Mouse (Mus musculus) heart, postnatal 4 days (tissue): ENCODE measurements at regions not wholly inside any gene's neighbourhood (a gene's known extent, or its start where the extent isn't known, plus 50 kb on each side); places are given as distances from the start of the nearest gene placed in this dataset.

Source experiments
- DNase-seq: peaks from one replicate; pipeline ENCODE4 v3.0.0; 2021

GRCm38 (mm10) chr2:148292442-148292841 lies 102.7 kb upstream of the Sstr4 start:
- no peak for DNase-seq

- DNase-seq: peak; percentile 18
These were observed 102.2 kb upstream of the Sstr4 start for GRCm38 (mm10) chr2:148292895-148293294.

GRCm38 (mm10) chr2:148300879-148301278 lies 94.3 kb upstream of the Sstr4 start:
- no peak for DNase-seq

GRCm38 (mm10) chr2:148312255-148312654 lies 82.9 kb upstream of the Sstr4 start:
- DNase-seq: no peak

GRCm38 (mm10) chr2:148320896-148321295 lies 74.2 kb upstream of the Sstr4 start:
- no peak for DNase-seq

GRCm38 (mm10) chr2:148325362-148325761 lies 69.8 kb upstream of the Sstr4 start:
- DNase-seq: no peak

- DNase-seq: no peak
These were observed 69.2 kb upstream of the Sstr4 start for GRCm38 (mm10) chr2:148325854-148326387.

- no peak for DNase-seq
These were observed 68.7 kb upstream of the Sstr4 start for GRCm38 (mm10) chr2:148326414-148326813.

- DNase-seq: no peak
These were observed 67.6 kb upstream of the Sstr4 start for GRCm38 (mm10) chr2:148327552-148327951.

- DNase-seq: no peak
These were observed 64.8 kb upstream of the Sstr4 start for GRCm38 (mm10) chr2:148330368-148330767.

- no peak for DNase-seq
These were observed 60.6 kb upstream of the Sstr4 start for GRCm38 (mm10) chr2:148334555-148334954.

- DNase-seq: no peak
These were observed 58.5 kb upstream of the Sstr4 start for GRCm38 (mm10) chr2:148336626-148337025.

- DNase-seq: peak; percentile 63
These were observed 56.8 kb upstream of the Sstr4 start for GRCm38 (mm10) chr2:148338308-148338768.

GRCm38 (mm10) chr2:148338894-148339293 lies 56.2 kb upstream of the Sstr4 start:
- no peak for DNase-seq

GRCm38 (mm10) chr2:148344193-148344592 lies 51.0 kb upstream of the Sstr4 start:
- DNase-seq: no peak
